Mouse (Mus musculus): ENCODE results near the gene C730034F03Rik.

The C730034F03Rik gene

DNA sequence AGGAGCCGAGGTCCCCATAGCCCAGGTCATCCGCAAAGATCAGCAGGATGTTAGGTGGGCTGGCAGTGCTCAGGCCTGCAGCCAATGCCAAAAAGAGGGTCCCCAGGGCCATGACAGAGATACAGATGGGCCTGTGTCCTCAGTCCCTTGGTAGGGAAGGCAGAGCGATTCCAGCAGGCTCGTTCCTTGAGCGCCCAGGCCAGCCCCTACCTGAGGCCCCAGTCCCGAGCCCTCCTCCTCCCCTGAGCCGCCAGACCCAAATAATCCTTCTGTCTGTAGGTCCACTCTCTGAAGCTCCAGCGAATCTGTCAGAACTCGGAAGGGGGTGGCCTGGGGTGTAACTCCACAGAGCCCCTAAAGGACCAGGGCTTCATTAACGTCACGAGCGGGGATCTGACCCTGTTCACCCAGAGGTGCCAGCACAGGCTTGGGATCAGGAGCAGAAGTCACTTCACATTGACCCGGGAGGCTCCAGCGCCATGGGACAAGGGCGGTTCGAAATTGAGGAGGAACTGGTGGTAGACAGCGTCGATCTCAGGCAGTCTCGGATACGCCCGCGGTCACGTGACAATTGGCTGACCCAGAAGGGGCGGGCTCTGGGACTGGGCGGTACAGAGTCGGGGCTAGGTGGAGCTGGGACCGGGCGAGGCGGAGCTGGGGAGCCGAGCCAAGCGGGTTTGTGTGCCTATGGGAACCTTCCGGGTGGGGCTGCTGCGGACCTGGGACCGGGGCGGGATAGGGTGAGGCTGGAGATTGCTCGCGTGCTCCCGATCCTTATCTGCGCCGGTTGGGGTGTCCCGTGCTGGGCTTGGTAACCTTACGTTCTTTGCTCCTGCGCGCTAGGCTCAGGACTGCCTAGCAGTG is 46.5 kb downstream of the C730034F03Rik start:
- DNase-seq (ENCODE audit: low spot score) = peak; percentile 91

DNA sequence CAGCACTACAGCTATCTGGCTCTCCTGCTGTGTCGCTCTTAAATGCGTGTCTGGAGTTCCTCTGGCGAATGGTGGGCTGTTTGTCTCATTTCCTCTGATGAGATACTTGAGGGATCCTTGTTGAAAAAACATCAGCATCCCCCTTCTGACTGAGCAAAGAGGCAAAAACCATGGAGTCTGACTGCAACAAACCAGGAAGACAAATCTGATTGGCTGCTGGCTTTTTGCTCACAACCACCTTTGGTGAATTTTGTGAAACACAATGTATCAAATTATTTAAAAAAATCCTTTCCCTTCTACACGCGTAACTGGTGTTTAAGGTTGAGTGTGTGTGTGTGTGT is 47.1 kb downstream of the C730034F03Rik start:
- DNase-seq (ENCODE audit: low spot score) = no peak

DNA sequence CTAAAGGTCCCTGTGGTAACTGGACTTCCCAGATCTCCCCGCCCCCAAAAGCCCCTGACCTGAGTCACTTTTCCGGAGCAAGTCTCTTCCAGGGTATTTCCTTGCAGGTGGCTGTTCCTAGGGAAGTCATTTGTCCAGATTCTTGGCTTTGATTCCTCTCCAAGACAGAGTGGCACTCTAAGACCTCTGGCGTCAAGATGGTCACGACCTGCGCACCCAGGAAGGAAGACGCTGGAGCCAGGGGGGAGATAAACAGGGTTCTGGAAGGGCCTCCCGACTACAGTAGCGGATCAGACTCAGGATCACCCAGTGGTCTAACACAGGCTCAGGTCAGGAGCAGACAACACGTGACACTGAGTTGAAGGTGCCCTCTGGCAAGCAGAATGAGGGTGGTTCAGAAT is 47.7 kb downstream of the C730034F03Rik start, which contains the start of gene Arsa:
Gene Arsa, minus strand, starts transcription at position 335 of the 401 bp plus-strand sequence.
- no peak for DNase-seq (ENCODE audit: low spot score)

DNA sequence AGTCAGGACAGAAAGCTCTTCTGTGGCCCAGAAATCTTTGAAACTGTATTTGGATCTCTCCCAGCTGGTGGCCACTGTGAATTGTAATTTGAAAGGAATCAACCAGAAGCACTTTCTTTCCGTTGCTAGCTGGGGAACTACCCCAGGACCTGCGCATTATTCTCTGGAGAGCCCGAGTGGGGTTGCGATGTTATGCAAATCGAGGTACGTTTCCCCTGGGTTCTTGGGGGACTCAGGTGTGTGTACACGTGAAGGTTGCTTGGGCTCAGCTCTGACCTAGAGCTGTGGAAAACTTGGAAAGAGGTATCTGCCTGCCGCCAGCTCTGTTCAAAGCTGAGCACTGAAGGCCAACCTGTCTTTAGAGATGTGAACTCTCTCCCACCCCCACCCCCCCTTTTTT is 48.4 kb downstream of the C730034F03Rik start:
- DNase-seq (ENCODE audit: low spot score) = no peak

DNA sequence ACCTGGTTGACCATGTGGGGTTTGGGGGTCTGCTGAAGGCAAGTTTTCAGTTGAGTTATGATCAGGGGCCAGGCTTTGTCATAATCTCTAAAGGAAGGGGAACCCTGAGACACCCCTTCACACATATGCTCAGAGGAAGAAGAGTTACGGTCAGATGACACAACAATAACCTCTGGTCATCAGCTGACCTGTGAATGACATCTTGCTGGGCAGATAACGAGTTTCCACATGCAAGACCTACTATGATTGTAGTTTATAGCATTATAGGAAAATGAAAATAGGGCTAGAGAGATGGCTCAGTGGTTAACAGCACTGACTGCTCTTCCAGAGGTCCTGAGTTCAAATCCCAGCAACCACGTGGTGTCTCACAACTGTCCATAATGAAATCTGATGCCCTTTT is 49.2 kb downstream of the C730034F03Rik start:
- DNase-seq (ENCODE audit: low spot score) = no peak

All from retina, embryonic 14.5 days (tissue).